Mouse (Mus musculus) cortical plate, adult 2 months (tissue): ENCODE results near the gene Epo.

Source experiments
- CTCF ChIP-seq: fragments of 200-500 bp; IDR thresholded peaks from 2 replicates; pipeline ENCODE4 v1.5.1; 2011; ENCODE audit warnings: mild to moderate bottlenecking, control low read depth, low read length; ENCODE audit not compliant: insufficient read depth; ENCODE audit errors: extremely low read depth
- POLR2A ChIP-seq: fragments of 200-500 bp; IDR thresholded peaks from 2 replicates; pipeline ENCODE4 v1.6.1; 2011; ENCODE audit warnings: mild to moderate bottlenecking, low read length, control low read depth; ENCODE audit not compliant: insufficient read depth; ENCODE audit errors: extremely low read depth

DNA sequence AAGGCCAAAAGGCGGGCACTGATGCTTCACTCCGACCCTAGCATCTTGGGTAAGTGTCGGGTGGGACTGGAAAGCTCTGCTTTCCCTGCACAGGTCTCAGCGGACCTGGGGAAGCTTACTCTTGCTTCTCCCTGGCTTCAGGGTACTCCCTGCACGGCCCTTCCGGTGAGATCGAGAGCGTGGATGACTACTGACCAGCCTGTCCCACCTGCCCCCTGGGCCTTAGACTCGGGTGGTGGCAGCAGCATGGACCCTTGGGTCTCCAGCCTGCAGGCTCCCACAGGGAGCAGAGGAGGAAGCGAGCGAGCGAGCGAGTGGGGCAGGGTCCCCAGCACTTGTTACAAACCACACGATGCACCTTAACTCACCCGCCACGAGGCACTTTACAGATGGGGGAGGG is 7.5 kb downstream of the Epo start:
- TF ChIP-seq POLR2A (no peak), CTCF (no peak)
